18 mouse cellular contexts compared by ENCODE assay signal in the genomic region with DNA sequence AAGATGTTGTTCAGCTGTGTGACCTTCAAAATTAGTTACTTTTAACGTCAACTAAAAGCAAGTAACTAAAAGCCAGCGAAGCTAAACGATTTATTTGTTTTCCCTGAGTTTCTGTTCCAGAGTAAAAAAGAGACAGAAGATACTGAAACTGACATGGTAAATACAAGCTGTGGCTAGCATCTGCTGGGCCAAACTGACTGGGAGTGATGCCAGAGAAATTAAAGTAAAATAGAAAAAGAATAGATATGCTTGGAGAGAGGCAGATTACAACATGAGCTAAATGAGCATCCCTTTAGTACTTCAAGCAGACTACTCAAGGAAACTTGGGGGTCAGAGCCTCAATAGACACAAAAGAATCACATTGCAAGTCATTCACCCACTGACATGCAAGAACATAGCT.
DNase-seq lines count a peak whose midpoint lies in the region; ATAC-seq and TF ChIP-seq lines count a peak whose summit lies in the region.
"Had no signal": no experiment of that assay in that cellular context is flagged by ENCODE, and none has a peak within 500 bp of the region (broad histone marks: within the 10 kb centered on the region; RNA-seq: fewer than 3 reads in every experiment).

No protein-coding gene starts in this region.

- no peaks in the 10 kb centered on the region for H3K27me3 ChIP-seq in forebrain, postnatal 0 days (ENCODE audit: insufficient read depth, low read length)
- no peaks in the 10 kb centered on the region for H3K27me3 ChIP-seq in forebrain, embryonic 13.5 days
- H3K27me3 ChIP-seq in stomach, postnatal 0 days (ENCODE audit: control insufficient read depth, insufficient read depth, low read length) = no peaks in the 10 kb centered on the region
- H3K27me3 ChIP-seq: heart, embryonic 12.5 days; hindbrain, embryonic 15.5 days; liver, embryonic 15.5 days had no signal

- H3K4me1 ChIP-seq in forebrain, postnatal 0 days (ENCODE audit: insufficient read depth) = no peaks in the 10 kb centered on the region
- no peaks in the 10 kb centered on the region for H3K4me1 ChIP-seq in forebrain, embryonic 13.5 days
- H3K4me1 ChIP-seq in stomach, postnatal 0 days (replicated peaks; ENCODE audit: control insufficient read depth, insufficient read depth) = no peaks in the 10 kb centered on the region
- H3K4me1 ChIP-seq: heart, embryonic 12.5 days; hindbrain, embryonic 15.5 days; liver, embryonic 15.5 days had no signal

- H3K36me3 ChIP-seq in forebrain, postnatal 0 days (ENCODE audit: insufficient read depth) = no peaks in the 10 kb centered on the region
- H3K36me3 ChIP-seq in forebrain, embryonic 13.5 days (ENCODE audit: poor library complexity, severe bottlenecking) = no peaks in the 10 kb centered on the region
- H3K36me3 ChIP-seq in stomach, postnatal 0 days (ENCODE audit: control insufficient read depth, insufficient read depth, low read length) = no peaks in the 10 kb centered on the region
- H3K36me3 ChIP-seq: heart, embryonic 12.5 days; hindbrain, embryonic 15.5 days; liver, embryonic 15.5 days had no signal

- no peak overlapping the region for H3K9ac ChIP-seq in forebrain, postnatal 0 days
- H3K9ac ChIP-seq in forebrain, embryonic 13.5 days = no peak overlapping the region
- H3K9ac ChIP-seq in stomach, postnatal 0 days (ENCODE audit: low read length) = no peak overlapping the region
- H3K9ac ChIP-seq: heart, embryonic 12.5 days; hindbrain, embryonic 15.5 days; liver, embryonic 15.5 days had no signal

- no peak for TF ChIP-seq CTCF in forebrain, postnatal 0 days (IDR thresholded peaks at IDR 0.05; ENCODE audit: low read depth)
- no peak for TF ChIP-seq CTCF in stomach, postnatal 0 days (IDR thresholded peaks at IDR 0.05; ENCODE audit: low read depth)

- peak; percentile 70 for DNase-seq in forebrain, postnatal 0 days
- DNase-seq in left cerebral cortex, postnatal 25 days (ENCODE audit: low spot score in 2 of 2) = peak; percentile 8 to 15
- no peak for DNase-seq in left cerebral cortex, postnatal 4 days
- peak; percentile 7 for DNase-seq in layer of hippocampus, adult 11-12 months (ENCODE audit: low spot score)
- peak; percentile 7 for DNase-seq in layer of hippocampus, postnatal 36 days
- no peak for DNase-seq in stomach, postnatal 0 days (ENCODE audit: low spot score)
- no peak for DNase-seq in kidney, postnatal 25 days
- DNase-seq: adrenal gland, adult 2 months; cerebellum, adult 18-20 months; cerebellum, postnatal 36 days; kidney, adult 2 months; lung, postnatal 10 days had no signal

- intact Hi-C loops in left cerebral cortex, postnatal 25 days (cut with DNase I) = no loop called here
- intact Hi-C loops in left cerebral cortex, postnatal 4 days (cut with DNase I) = no loop called here

- 61% methylated on average over 3 of the region's 3 CpGs for WGBS in forebrain, postnatal 0 days
- WGBS in forebrain, embryonic 13.5 days = 87% methylated on average over 3 of the region's 3 CpGs
- 74% methylated on average over 3 of the region's 3 CpGs for WGBS in stomach, postnatal 0 days

- no peak overlapping the region for H3K4me3 ChIP-seq in forebrain, postnatal 0 days (ENCODE audit: low read depth, low read length)
- H3K4me3 ChIP-seq in forebrain, embryonic 13.5 days = no peak overlapping the region
- no peak overlapping the region for H3K4me3 ChIP-seq in stomach, postnatal 0 days (ENCODE audit: low read depth, low read length)
- H3K4me3 ChIP-seq: erythroblast, embryonic 14.5 days; heart, embryonic 12.5 days; hindbrain, embryonic 15.5 days; liver, embryonic 15.5 days had no signal

- peak; percentile 73 for ATAC-seq in forebrain, postnatal 0 days
- ATAC-seq in forebrain, embryonic 13.5 days = no peak
- no peak for ATAC-seq in stomach, postnatal 0 days (ENCODE audit: low FRiP score, low TSS enrichment)
- ATAC-seq: midbrain, embryonic 16.5 days had no signal

- no peaks in the 10 kb centered on the region for H3K9me3 ChIP-seq in forebrain, postnatal 0 days (ENCODE audit: low read length)
- no peaks in the 10 kb centered on the region; the same call in 1 of the 2 replicates for H3K9me3 ChIP-seq in forebrain, embryonic 13.5 days (replicated peaks)
- H3K9me3 ChIP-seq in stomach, postnatal 0 days (ENCODE audit: control insufficient read depth, low read length) = no peaks in the 10 kb centered on the region
- H3K9me3 ChIP-seq: heart, embryonic 12.5 days; hindbrain, embryonic 15.5 days; liver, embryonic 15.5 days had no signal

- TF ChIP-seq EP300 in stomach, postnatal 0 days (optimal IDR thresholded peaks at IDR 0.05) = no peak

- H3K4me2 ChIP-seq in forebrain, postnatal 0 days (ENCODE audit: low read depth) = no peak overlapping the region
- H3K4me2 ChIP-seq in forebrain, embryonic 13.5 days = no peak overlapping the region
- no peak overlapping the region for H3K4me2 ChIP-seq in stomach, postnatal 0 days (replicated peaks; ENCODE audit: low read depth)
- H3K4me2 ChIP-seq: heart, embryonic 12.5 days; hindbrain, embryonic 15.5 days; liver, embryonic 15.5 days had no signal

- H3K27ac ChIP-seq in forebrain, postnatal 0 days (ENCODE audit: low read depth, low read length) = no peak overlapping the region
- H3K27ac ChIP-seq in forebrain, embryonic 13.5 days = no peak overlapping the region
- H3K27ac ChIP-seq in stomach, postnatal 0 days (replicated peaks) = no peak overlapping the region
- H3K27ac ChIP-seq: hindbrain, embryonic 15.5 days; liver, embryonic 15.5 days had no signal

Comparison
In these comparisons a context has a peak if more than half of its experiments do, and no peak if none do; other contexts are left out.
1. DNase-seq: peak in forebrain, postnatal 0 days (single experiment), left cerebral cortex, postnatal 25 days (2 of 2), layer of hippocampus, adult 11-12 months (single experiment) and layer of hippocampus, postnatal 36 days (2 of 2); none in left cerebral cortex, postnatal 4 days (single experiment), stomach, postnatal 0 days (single experiment) and kidney, postnatal 25 days (0 of 2).